Mouse (Mus musculus) adrenal gland, adult 2 months (tissue): ENCODE data around the gene Uqcc1. TPM values are rescaled to one million over a fixed set of nuclear protein-coding genes. Genes with fewer than 3 reads are reported as not detected.

Experiments
- DNase-seq: peaks from one replicate; pipeline ENCODE4 v3.0.0; 2021
- long read RNA-seq: library from polyadenylated mRNA; stranded (forward); transcript quantifications from one replicate; pipeline ENCODE4 v2.0.0, GENCODE M21; 2021
- polyA plus RNA-seq: library from polyadenylated mRNA; depleted of rRNA; stranded (reverse); fragments of >200 nt; gene quantifications from 2 replicates; pipeline ENCODE4 v1.2.3, GENCODE M21; 2012; rRNA removed
- total RNA-seq, 2 experiments: library from RNA; stranded (reverse); gene quantifications; 2 replicates each; pipeline ENCODE4 v1.2.3; 2021

Gene Uqcc1
- total RNA-seq, result 100 to 1,000 TPM; 103 to 138 TPM
- polyA plus RNA-seq, result 20.3 and 25.0 TPM in 2 replicates
- long read RNA-seq, transcript Uqcc1-204 (10 exons, 2,633 nt), result major isoform, 96 of 110 reads
- long read RNA-seq, partial matches to known transcripts, result 5 of 110 reads
- long read RNA-seq, other reads (novel, unspliced or antisense), result 7 of 110 reads

- DNase-seq, result peak; percentile 95
Measured at GRCm38 (mm10) chr2:155929531-155930442, at the start of gene Uqcc1. TSS of gene Uqcc1 (minus strand) at chr2:155930310.

- DNase-seq, result peak; percentile 26
Measured at GRCm38 (mm10) chr2:155979328-155979991, 49.4 kb upstream of the Uqcc1 start.

- no peak for DNase-seq
Measured at GRCm38 (mm10) chr2:155974087-155974731, 44.1 kb upstream of the Uqcc1 start.

GRCm38 (mm10) chr2:155973348-155973747 lies 43.2 kb upstream of the Uqcc1 start:
- DNase-seq, result no peak

- peak; percentile 13 for DNase-seq
Measured at GRCm38 (mm10) chr2:155962991-155963390, 32.9 kb upstream of the Uqcc1 start.

GRCm38 (mm10) chr2:155961862-155962261 lies 31.8 kb upstream of the Uqcc1 start:
- no peak for DNase-seq

GRCm38 (mm10) chr2:155959981-155960380 lies 29.9 kb upstream of the Uqcc1 start:
- no peak for DNase-seq

GRCm38 (mm10) chr2:155956134-155957059 lies 26.3 kb upstream of the Uqcc1 start, which contains the start of gene Cep250:
TSS of gene Cep250 (plus strand) at chr2:155956458.
- DNase-seq, result peak; percentile 95

- peak; percentile 64 for DNase-seq
Measured at GRCm38 (mm10) chr2:155952006-155952405, 21.9 kb upstream of the Uqcc1 start.

GRCm38 (mm10) chr2:155949362-155949761 lies 19.3 kb upstream of the Uqcc1 start:
- no peak for DNase-seq

- DNase-seq, result no peak
Measured at GRCm38 (mm10) chr2:155947390-155948002, 17.4 kb upstream of the Uqcc1 start.

GRCm38 (mm10) chr2:155946499-155946898 lies 16.4 kb upstream of the Uqcc1 start:
- DNase-seq, result no peak

- peak; percentile 79 for DNase-seq
Measured at GRCm38 (mm10) chr2:155946069-155946468, 16.0 kb upstream of the Uqcc1 start.

GRCm38 (mm10) chr2:155945580-155945979 lies 15.5 kb upstream of the Uqcc1 start:
- no peak for DNase-seq

- no peak for DNase-seq
Measured at GRCm38 (mm10) chr2:155945124-155945523, 15.0 kb upstream of the Uqcc1 start, which contains the start of gene Gdf5. TSS of gene Gdf5 (minus strand) at chr2:155945367.

- DNase-seq, result no peak
Measured at GRCm38 (mm10) chr2:155944685-155945084, 14.6 kb upstream of the Uqcc1 start.

GRCm38 (mm10) chr2:155943463-155943862 lies 13.4 kb upstream of the Uqcc1 start:
- no peak for DNase-seq

GRCm38 (mm10) chr2:155941697-155942442 lies 11.8 kb upstream of the Uqcc1 start:
- DNase-seq, result peak; percentile 89

- no peak for DNase-seq
Measured at GRCm38 (mm10) chr2:155940681-155941080, 10.6 kb upstream of the Uqcc1 start, which contains the start of gene Gm15557. TSS of gene Gm15557 (plus strand) at chr2:155940728.
